Mouse (Mus musculus) olfactory bulb, adult 2 months (tissue): Measurements from ENCODE around the gene Mtmr2.

Experiments
- CTCF ChIP-seq: fragments of 200-500 bp; IDR thresholded peaks from 2 replicates; pipeline ENCODE4 v1.5.1; 2012; ENCODE audit warnings: low read depth, mild to moderate bottlenecking, low read length, moderate library complexity; ENCODE audit not compliant: insufficient read depth
- POLR2A ChIP-seq: fragments of 200-500 bp; IDR thresholded peaks from 2 replicates; pipeline ENCODE4 v1.6.1; 2012; ENCODE audit warnings: mild to moderate bottlenecking, low read depth, low read length, moderate library complexity; ENCODE audit not compliant: insufficient read depth

DNA sequence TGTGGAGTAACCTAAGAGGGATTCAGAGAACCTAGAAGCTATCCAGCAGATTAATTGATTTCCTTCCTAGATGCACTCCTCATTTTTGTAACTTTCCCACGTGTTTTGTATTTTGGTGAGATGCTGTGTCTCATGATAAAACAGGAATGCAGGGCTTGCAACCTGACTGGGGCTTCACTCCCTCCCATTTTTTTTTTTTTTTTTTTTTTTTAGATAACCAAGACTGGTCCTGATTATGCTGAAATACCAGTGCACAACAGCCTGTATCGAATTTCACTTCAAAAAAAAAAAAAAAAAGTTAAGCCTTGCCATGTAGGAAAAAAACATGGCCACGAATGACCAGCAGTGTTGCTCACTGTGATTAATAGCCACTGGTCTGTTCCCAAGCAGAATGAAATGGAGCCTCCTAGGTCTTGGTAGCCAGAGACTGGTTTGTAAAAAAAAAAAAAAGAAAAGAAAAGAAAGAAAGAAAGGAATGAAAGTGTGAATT is 41.1 kb upstream of the Mtmr2 start:
- TF ChIP-seq CTCF (no peak), POLR2A (no peak)
